Mouse (Mus musculus): ENCODE results near the gene Tmeff1.

Tmeff1 gene

DNA sequence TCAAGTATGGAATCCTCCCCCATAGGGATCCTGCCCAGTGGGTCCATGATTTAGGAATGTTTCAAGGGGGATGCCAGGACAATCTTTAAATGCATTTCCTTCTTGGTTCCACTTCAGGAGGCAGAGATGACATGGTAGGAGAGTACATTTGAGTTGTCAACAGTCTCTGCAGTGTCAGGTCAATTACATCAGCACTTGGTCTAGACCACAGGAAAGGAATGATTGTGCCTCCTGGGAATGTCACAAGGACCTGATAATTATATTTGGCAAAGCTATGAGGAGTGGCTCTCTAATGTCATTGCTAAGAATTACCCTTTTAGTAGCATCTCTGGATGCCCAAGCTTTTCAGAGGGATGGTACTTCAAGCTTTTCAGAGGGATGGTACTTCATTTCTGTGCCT, 20.0 kb upstream of the Tmeff1 start:
- DNase-seq (ENCODE audit: low read depth, low spot score): no peak

DNA sequence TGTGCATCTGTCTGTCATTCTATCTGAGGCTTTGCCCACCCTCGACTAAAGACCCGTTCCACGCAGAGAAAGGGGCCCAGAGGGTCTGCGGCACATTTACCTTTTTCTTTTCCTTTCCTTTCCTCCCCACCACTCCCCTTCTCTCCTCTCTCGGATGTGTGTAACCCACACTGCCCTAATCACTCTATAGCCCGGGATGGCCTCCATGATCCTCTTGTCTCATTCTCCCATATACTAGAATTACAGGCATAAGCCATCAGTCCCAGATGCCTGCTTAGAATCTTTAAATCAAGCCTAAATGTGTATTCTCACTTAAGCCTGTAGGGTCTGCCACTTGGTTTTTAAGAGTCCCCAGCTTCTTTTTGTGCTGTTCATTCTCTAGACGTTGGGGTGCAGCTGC, 8.6 kb upstream of the Tmeff1 start:
- DNase-seq (ENCODE audit: low read depth, low spot score): no peak

DNA sequence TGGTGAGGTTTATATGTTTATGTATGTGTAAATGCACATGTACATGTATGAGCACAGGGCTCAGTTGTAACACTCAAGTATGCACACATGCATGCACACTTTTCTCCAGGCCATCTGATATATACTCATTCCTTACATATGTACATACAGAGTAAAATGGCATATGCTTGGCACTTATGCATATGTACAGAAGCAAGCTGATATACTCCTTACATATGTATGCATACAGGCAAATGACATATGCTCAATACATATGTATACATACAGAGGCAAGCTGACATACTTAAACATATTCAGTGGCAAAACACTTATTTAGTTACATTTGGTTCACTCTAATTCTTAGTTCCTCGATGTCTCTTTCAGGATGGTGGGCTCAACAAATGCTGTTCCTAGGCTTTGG, 7.1 kb upstream of the Tmeff1 start:
- DNase-seq (ENCODE audit: low read depth, low spot score): no peak

DNA sequence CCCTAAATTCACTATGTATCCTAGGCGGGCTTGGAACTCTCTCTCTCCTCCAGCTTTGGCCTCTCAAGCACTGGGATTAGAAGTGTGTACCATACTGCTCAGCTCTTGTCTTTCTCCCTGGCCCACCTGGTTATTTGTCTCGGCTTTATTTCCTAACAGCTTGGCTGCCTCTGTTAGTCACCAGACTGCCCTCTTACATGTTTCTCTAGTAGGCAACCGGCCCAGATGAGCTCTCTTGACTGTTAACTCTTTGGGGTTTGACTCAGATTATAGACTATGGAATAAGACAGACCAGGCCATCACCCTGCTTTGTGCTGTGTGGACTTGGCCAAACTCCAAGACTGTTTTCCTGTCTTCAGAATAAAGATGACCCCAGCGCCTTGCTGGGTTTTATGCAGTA, 6.6 kb upstream of the Tmeff1 start:
- no peak for DNase-seq (ENCODE audit: low read depth, low spot score)

DNA sequence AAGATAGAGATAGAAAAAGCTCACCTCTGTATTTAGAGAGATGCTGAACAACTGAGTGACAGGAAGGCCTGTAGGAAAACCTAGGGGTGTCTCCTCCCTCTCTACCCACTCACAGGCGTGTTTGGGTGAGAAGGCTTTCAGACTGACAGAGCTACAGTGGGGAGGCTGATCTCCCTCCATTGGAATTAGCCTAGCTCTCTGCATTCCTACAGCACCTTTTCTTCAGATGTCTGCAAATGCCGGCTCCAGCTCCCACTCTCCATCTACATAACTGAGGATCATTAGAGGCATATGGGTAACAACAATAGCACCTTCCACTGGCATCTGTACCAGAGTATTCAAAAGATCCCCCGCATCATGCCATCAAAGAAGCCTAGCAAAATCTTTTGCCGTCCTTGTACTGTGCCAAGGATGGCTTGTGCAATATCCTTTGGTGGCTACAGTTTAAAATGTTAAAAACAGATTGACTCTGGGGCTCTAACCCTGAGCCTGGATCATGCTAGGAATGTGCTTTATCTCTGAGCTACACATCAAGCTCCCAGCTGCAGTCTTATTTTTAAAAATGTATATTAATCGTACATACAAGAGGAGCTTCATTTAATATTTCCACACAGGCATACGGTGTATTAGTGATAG, 5.4 kb upstream of the Tmeff1 start:
- DNase-seq (ENCODE audit: low read depth, low spot score): no peak

DNA sequence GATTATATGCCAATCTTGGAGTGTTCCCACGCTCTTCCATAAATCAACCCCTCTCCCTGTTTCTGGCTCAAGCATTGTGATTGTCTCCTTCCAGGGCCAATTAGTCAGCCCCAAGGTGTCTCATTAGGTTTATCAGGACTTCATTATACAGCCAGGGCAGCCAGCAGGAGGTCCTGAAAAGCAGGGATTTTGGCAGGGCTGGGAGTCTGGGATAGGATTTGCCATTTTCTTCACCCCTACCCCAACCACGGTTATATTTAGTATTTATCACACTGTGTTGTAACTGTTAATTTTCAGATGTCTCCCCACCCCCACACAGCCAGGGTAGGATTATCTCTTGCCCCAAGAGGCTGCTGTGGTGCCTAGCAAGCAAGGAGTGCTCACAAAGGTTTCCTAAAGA, 3.8 kb upstream of the Tmeff1 start:
- DNase-seq (ENCODE audit: low read depth, low spot score): no peak

DNA sequence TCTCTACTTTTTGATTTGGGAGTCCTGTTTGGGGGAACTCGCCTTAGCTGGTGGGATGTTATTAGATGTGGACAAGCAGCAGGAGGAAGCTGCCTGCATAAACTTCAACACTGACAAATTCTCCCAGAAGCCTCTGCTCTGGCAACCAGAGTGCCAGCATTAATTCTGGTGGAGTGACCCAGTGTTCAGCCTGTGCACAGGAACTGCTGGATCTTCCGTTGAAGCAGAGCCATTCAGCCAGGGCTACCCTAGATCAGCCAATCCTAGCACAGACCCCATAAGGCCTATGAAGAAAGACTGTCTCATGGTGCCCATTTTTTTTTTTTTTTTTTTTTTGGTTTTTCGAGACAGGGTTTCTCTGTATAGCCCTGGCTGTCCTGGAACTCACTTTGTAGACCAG, 3.0 kb upstream of the Tmeff1 start:
- no peak for DNase-seq (ENCODE audit: low read depth, low spot score)

DNA sequence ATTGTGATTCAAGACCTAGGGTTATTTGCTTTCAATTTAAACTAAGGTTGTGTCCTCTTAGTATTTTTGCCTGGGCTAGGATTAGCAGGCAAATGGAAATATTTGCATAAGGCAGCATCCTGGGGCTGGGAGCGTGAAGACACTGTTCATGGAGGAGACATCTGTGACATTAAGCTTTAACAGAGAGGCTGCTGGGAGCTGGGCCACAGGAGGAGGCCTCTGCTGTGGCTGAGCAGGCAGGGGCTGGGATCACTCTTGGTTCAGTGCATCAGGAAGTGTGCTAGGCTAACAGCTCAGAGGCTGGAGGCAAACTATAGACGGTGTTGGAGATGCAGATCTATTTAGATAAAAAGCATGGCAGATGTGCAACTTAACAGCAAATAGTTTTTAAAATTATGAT, 2.0 kb upstream of the Tmeff1 start:
- DNase-seq (ENCODE audit: low read depth, low spot score): no peak

DNA sequence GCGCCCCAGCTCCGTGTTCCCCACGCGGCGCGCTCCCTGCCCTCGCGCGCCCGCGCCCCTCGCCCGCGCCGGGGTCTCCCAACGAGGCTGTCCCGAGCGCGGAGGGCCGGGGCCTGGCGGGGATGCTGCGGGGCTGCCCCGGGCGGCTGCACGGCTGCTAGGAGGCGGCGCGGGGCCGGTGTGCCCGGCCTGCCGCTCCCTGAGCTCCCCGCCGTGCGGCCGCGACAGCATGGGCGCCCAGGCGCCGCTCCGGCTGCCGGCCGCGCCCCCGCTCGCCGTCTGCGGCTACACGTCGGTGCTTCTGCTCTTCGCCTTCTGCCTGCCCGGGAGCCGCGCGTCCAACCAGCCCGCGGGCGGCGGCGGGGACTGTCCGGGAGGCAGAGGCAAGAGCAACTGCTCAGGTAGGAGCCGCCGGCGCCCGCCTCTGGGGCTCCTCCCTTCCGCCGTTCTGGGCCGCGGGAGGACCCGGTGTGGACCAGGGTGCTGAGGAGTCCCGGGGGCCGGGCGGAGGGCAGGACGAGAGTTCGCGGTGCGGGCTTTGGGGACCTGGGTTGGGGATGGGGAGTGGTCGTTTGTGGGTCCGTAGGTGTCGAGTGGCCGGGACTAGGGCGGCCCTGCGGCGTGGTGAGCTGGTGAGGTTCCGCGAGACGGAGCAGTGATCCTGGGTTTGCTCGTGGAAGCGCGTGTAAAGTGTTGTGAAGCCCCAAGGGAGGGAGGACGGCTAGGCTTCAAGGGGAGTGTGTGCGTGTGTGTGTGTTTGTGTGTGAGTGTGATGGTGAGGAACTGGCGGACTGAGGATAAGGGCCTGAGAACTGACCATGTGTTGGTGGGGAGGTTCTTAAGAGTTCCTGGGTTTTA, 496 bp downstream of the Tmeff1 start:
- no peak for DNase-seq (ENCODE audit: low read depth, low spot score)

DNA sequence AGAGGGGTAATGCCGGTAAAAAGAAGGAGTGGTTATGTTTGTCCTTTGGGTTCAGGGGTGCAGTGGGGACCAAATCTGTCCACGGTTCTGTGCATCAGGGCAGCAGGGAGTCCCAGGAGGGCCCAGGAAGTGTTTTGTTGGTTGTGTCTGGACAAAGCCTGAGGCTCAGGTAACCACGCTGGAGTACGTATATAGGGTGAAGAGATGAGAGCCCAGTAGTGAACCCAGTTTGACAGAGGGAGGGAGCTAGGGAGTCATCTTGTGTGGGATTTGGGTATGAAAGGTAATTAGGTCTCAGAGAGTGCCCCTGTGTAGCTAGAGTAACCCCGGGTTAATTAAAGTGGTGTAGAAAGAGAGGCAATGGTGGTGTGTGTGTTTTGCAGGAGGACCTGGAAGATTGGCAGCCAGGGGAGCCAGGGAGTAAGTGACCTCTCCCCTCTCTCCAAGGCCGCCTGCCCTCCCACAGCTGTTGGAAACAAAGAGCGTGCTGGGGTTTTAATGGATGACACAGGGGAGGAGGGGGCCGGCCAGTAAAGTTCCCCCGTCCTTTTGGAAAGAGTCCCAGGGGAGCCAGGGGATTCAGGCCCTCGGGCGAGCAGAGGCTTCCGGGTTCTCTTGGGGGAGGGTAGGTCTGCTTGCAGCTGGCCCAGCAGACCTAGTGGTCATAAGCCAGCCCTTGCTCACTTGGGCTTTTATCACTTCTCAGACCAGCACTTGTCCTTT, 1.3 kb downstream of the Tmeff1 start:
- no peak for DNase-seq (ENCODE audit: low read depth, low spot score)

DNA sequence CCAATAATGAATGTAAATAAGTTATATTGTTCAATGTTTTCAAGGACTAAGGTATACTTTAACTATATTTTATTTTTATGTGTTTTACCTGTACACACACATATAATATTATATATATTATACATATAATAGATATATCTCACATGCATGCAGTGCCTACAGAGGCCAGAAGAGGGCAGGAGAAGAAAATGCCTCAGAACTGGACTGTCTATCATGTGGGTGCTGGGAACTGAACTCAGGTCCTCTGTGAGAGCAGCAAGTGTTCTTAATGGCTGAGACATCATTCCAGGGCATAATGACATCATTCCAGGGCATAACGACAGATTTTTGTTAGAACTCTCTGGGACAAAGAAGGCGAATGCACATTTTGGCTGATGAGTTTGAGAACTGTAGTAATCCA, 2.6 kb downstream of the Tmeff1 start:
- DNase-seq (ENCODE audit: low read depth, low spot score): no peak

DNA sequence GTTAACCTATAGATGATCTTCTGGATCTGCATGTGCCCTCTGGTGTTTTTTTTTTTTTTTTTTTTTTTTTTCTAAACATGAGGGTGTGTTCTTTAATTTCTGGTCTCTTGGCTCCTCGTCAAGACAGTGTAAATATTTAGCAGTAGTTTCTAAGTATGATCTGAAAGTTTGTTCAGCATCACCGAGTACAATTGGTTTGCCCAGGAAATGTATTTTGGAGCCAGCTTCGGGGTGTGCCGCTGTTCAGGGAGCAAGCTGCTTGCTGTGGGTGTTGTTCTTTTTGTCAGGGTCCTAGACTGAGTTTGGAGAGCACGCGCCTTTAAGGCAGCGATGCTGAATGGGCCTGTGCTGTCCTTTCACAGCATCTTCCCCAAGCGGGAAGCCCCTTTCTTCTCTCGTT, 3.6 kb downstream of the Tmeff1 start:
- no peak for DNase-seq (ENCODE audit: low read depth, low spot score)

DNA sequence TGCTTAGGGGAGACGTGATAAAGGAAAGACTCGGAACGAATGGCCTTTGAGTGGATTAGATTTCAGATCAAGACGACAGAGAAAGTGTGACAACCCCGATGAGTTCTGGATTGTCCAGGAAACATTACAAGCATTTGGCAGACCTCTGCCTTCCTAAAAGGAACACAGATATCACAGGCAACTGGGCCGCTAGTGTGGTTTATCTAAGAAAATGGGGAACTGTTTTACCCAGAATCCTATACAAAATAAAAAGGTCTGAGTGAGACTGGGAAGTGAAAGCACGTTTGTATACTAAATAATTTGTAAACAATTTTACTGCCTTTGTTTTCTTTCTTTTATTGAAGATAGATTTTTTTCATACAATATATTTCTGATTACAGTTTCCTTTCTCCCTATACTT, 5.9 kb downstream of the Tmeff1 start:
- DNase-seq (ENCODE audit: low read depth, low spot score): no peak

DNA sequence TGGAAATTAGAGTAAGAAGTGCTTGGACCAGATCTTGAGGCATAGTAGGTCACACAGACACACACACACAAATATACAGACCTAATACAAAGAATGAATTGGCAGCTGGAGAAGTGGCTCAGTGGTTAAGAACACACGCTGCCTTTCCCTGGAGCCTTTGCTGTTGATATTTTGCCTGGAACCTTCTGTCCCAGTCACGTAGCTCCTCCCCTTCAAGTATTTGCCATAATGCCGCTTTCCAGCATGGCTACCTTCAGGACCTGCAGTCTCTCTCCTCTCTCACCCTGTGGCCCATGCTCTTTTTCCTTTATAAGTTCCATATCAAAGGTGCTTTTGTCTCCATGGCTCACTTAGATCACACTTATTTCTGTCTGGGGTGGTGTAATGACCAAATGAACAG, 6.4 kb downstream of the Tmeff1 start:
- no peak for DNase-seq (ENCODE audit: low read depth, low spot score)

DNA sequence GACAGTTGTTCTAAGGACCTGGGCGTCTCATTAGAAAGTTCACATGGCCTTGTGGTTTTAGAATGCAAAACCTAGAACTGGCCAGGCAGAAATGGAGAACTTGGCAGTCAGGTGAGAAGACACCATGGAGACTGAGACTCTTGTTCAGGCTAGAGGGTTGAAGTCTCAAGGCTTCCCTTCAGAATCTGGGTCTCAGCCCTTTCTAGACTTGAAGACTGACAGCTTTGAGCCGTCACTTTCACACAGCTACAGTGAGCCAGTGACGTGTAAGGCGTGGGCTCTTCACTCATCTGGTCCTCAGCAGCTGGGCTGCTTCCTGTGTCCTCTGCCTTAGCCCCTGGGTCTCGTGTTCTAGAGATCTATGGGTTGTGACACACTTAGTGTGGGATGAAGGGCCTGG, 7.4 kb downstream of the Tmeff1 start:
- no peak for DNase-seq (ENCODE audit: low read depth, low spot score)

DNA sequence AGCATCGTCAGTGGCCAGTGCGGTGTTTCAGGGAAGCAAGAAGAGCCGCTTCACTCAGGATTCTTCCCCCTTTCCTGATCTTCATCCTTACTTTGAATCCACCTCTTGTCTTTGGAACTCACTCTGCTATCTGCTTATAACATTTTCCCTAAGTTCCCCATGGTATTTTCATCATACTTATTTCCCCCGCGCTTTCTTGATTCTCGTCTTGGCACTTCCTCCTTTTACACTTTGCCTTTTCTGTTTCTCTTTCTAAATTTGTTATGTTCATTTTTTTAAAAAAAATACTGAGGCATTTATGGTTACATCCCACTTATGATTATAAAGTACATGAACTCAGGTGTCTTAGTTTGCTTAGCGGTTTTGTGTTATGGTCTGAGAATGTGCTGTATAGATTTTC, 7.9 kb downstream of the Tmeff1 start:
- DNase-seq (ENCODE audit: low read depth, low spot score): no peak

DNA sequence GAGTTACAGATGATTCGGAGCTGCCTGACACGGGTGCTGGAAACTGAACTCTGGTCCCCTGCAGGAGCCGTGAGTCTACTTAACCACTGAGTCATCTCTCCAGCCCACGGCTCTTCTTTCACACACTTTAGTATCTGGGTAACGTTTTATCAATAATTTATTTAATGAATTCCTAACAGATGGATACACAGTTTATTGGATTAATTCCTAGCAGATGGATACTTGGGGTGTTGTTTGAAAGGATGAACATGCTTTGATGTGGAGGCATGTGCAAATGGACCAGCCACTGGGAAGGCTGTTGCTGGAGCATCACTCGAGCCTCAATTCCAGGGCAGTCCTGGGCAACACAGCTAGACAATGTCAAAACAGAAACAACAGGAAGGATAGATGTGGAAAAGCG, 11.1 kb downstream of the Tmeff1 start:
- DNase-seq (ENCODE audit: low read depth, low spot score): no peak

DNA sequence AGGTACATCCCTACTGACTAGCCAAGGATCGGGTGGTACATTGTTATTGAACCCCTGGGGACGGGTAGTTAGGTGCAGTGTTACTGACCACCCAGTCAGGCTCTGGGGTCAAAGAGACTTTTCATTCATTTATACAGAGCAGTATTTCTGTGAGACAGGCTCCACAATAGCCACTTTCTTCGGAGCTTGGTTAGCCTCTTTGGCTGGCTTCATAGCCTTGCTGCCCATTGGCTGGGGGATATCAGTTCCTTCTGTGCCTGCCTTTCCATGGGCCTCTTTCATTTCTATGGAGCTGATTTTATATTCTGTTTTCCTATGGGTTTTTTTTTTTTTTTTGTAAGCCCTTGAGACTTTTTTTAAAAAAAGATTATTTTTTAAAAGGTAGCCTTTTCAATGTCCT, 20.7 kb downstream of the Tmeff1 start:
- DNase-seq (ENCODE audit: low read depth, low spot score): no peak

DNA sequence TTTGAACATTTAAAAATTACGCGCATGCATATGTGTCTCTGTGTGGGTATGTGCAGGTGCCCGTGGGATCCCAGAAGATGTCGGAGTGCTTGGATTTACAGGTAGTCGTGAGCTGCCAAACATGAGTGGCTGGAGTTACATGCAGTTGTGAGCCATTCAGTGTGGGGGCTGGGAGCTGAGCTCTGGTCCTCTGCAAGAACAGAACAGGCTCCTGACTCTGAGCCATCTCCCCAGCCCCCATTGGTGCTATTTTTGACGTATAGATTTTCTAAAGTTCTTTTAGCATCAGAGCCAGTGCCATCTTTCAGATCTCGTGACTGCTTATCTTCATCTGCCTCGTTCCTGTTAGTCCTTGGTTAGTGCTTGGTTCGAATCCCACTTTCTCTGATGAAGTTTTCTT, 24.5 kb downstream of the Tmeff1 start:
- DNase-seq (ENCODE audit: low read depth, low spot score): no peak

DNA sequence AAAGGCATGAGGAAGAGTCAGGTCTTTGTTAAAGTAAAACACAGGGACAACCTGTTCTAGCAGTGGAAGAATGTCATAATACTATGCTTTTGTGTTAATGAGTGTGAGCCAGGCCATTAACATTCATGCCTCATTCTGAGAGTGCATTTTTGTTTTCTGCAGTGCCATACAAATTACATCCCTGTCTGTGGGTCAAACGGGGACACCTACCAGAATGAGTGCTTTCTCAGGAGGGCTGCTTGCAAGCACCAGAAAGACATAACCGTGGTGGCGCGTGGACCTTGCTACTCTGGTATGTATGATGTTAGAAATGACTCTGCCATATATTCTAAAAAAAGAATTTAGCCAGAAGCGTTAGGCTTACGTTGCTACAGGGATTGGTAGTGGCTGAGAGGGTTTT, 25.3 kb downstream of the Tmeff1 start:
- no peak for DNase-seq (ENCODE audit: low read depth, low spot score)

DNA sequence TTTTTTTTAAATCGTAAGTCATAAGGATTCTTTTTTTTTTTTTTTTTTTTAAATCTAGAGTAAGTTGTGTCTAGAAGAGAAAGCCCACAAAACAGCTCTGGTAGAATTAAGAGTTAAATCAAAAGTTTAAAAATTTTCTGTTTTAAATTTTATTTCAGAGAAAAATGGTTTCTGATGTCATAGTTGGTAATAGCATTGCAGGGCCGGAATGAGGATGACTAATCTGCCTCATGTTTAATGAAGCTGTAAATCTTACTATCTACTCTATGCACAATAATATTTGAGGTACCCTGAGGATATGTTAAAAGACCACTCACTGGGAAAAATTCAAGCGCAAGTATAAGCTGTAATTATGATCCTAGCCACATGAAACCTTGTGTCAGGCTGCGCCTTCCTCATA, 30.5 kb downstream of the Tmeff1 start:
- no peak for DNase-seq (ENCODE audit: low read depth, low spot score)

DNA sequence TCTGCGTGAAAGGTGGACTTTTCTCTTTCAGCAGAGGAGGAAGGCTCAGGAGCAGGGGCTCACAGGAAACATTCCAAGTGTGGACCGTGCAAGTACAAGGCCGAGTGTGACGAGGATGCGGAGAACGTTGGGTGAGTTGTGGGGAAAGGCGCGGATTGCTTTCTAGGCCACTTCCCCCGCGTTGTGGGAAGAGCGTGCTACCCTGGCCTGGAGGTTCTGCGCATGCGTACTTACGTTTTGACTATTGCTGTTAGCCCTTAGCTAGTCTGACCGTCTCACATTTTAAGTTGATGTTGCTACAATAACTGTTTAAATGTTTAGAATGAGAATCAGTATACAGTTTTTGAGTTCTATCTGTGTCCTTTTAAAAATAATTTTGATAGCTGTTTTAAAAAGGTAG, 32.2 kb downstream of the Tmeff1 start:
- DNase-seq (ENCODE audit: low read depth, low spot score): no peak

DNA sequence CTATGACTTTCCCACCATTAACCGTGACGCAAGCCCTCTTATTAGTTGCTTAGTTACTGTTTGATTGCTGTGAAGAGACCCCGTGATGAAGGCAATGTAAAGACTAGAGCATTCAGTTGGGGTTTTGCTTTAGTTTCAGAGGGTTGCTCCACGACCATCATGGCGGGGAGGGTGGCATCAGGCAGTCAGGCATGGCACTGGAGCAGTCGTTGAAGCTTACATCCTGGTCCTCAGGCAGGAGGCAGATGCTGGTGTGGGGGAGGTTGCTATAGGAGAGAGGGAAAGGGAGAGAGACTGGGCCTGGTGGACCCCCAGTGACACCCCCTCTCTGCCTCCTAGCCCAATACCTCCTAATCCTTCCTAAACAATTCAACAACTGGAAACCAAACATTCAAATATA, 35.1 kb downstream of the Tmeff1 start:
- DNase-seq (ENCODE audit: low read depth, low spot score): no peak
